Mouse (Mus musculus) Patski (cell line): ENCODE measurements around the gene Selenot. TPM values are rescaled to one million over a fixed set of nuclear protein-coding genes. Genes with fewer than 3 reads are reported as not detected.
"Not testable (repeated sequence)": the region's sequence is repeated elsewhere in the genome, so short reads cannot be mapped to it uniquely, and the experiment has no call there.

Experiments
- ATAC-seq: fragments of 100-300 bp; one replicate; pipeline ENCODE4 v1.8.0; 2021
- CTCF ChIA-PET: fragments of 350-600 bp; sonication (Branson Sonifier 250); formaldehyde crosslinking; loops from one replicate; lab custom pipeline; 2022; ENCODE audit warnings: inconsistent platforms; lab: Charles Lee
- POLR2A ChIA-PET: fragments of 350-600 bp; sonication (Branson Sonifier 250); formaldehyde crosslinking; loops from one replicate; lab custom pipeline; 2022; ENCODE audit warnings: antibody characterized with exemption, inconsistent platforms; lab: Charles Lee
- DNase-seq: peaks from one replicate; pipeline ENCODE4 v3.0.0-alpha.2; 2011; ENCODE audit warnings: low read depth, low spot score
- H3K27me3 ChIP-seq: fragments of 371-371 bp; one replicate; pipeline ENCODE4 v1.5.1; 2021
- CTCF ChIP-seq: fragments of 100-300 bp; IDR thresholded peaks from one replicate; pipeline ENCODE4 v1.5.1; 2021
- in situ Hi-C: fragments of 300-500 bp; cut with MboI; formaldehyde crosslinking; loops from 3 replicates; pipeline ENCODE4 v1.11.1; 2018; ENCODE audit warnings: low pct_unique_long_range_greater_than_20kb, mixed read lengths
- polyA plus RNA-seq: library from polyadenylated mRNA; unstranded; gene quantifications from one replicate; pipeline ENCODE4 v1.2.3, GENCODE M21; 2021

The Selenot gene
- polyA plus RNA-seq, 1 experiment from 2014 or later = 211 TPM

DNA sequence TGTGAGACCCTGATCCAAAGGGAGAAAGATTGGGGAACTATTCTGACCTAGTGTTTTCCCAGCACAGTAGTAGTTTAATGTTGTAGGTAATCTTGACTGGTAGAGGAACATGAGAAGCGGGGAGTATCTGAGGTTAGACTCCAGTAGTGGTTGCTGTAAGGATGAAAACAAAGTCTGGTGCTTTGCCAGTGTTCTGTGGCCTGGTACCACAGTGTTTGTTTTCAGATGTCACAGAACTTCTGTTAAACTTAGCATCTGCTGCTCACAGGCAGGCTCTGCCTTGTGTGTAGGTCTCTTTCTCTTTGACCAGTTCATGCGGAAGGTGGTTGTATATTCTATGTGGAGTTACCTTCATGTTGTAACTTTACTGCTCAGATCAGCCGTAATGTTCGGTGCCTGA, 5.1 kb downstream of the Selenot start:
- ATAC-seq (no peak), DNase-seq (no peak)
- no peak for TF ChIP-seq CTCF
- ChIA-PET CTCF (no interaction called here), POLR2A (no interaction called here)
- in situ Hi-C loops = no loop called here
- H3K27me3 ChIP-seq = no peaks in the 10 kb centered on the region

DNA sequence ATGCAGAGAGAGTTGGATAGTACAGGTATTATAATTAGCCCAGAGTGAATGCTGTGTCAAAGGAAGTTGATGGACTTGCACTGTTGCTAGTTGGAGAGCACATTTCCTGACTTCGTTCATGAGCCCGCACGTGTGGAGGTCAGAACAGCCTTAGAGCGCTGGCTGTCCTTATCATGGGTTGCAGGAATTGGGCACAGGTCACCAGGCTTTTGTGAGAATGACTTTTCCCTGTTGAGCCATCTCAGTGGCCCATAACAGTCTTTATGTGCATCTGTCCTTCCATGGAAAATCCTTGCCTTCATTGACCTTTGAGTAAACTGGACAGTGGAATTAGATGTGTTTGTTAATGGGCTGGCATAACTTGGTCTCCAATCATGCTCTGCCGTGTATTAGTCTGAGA, 5.9 kb downstream of the Selenot start:
- in situ Hi-C loops = no loop called here
- H3K27me3 ChIP-seq = no peaks in the 10 kb centered on the region
- ATAC-seq (no peak), DNase-seq (no peak)
- POLR2A ChIA-PET = interaction anchor here (1.3 kb wide), 1 partner anchor 13 kb away, joined by 3 read pairs; no protein-coding TSS in a partner anchor
- TF ChIP-seq CTCF = no peak
- CTCF ChIA-PET = no interaction called here

DNA sequence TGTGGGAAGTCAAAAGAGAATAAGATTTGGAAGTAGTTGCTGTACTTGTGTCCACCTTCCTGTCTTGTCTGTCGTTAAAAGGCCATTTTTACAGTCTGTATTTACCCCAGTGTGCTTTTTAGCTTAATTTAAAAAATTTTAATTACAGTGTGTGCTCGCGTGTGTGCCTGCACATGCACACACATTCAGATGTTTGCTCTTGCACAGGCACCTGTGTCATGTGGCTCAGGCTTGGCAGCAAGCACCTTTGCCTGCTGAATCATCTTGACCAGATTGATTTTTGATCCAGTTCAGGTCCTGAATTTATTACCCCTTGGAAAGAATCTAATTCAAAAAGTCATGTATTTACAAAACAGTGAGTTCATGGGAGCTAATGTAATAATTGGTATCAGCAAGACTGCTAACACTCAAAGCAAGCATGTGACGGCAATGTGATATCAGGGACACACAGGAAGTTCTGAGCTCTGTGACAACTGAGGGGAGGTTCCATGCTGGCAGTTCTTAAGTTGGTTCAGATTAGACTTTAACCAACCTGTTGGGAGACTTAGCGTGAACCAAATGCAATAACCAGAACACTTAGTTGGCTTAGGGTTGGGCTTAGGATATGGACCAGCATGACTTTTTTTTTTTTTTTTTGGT, 6.5 kb downstream of the Selenot start:
- POLR2A ChIA-PET = interaction anchor here (1.3 kb wide), 1 partner anchor 12 kb away, joined by 3 read pairs; no protein-coding TSS in a partner anchor
- in situ Hi-C loops = no loop called here
- CTCF ChIA-PET = no interaction called here
- ATAC-seq (no peak), DNase-seq (no peak)
- no peaks in the 10 kb centered on the region for H3K27me3 ChIP-seq
- no peak for TF ChIP-seq CTCF

DNA sequence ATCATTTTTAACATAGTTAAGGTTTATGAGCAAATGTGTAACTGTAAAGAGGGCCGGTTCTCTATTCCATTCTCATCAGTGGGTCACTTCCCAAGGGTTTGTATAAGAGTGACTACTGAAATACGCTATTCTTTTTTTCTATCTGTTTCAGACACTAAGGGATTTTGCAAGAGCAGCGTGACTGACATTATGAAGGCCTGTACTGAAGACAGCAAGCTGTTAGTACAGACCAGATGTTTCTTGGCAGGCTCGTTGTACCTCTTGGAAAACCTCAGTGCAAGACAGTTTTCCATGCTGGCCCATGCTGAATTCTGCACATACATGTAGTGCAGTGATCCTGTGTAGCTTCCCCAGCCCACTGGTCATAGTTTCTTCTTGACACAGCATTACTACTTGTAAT, 14.1 kb downstream of the Selenot start:
- ATAC-seq, POLR2A ChIA-PET: not testable (repeated sequence)

DNA sequence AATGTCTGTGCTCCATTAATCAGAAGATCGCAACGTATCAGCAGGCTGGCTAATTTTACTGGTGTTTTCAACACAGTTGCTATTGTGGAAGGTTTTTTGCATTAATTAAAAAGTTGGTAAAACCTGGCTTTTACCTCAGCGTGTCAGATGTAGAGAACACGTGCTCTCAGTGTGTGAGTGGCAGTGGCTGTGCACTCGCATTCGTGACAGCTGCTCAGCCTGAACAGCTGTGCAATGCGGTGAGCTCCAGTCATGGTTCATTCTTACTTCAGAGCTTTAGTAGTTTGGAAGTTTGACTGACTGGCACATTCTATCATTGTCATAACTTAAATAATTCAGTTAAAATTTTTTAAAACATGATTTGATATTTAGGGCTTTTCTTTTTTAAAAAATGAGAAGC, 16.2 kb downstream of the Selenot start:
- POLR2A ChIA-PET, CTCF ChIA-PET, in situ Hi-C loops, H3K27me3 ChIP-seq, DNase-seq, ATAC-seq: not testable (repeated sequence)

More for the DNA sequence above, 14.1 kb downstream of the Selenot start:
- in situ Hi-C loops, H3K27me3 ChIP-seq, DNase-seq: not testable (repeated sequence)
- CTCF ChIA-PET = interaction anchor here (1.3 to 5.2 kb wide), 3 partner anchors 7 to 16 kb away, joined by 3 to 24 read pairs (median 3); no protein-coding TSS in a partner anchor

DNA sequence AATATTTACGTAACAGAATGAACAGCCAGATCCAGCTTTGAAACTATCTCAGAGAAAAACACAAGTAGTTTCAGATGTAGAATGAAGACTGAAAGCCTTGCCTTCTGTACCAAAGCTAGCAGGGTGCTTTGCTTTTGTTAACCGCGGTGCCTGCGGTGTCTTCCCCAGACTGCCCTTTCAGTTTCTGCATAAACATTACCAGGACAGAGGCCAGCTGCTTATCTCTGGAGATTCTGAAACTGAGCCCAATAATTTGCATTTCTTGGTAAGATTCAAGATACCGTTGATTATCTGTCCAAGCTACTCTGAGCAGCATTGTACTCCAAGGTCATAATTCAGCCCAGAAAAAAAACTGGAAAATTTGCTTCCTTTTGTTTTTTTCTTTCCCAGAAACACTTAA, 17.2 kb downstream of the Selenot start:
- H3K27me3 ChIP-seq = no peaks in the 10 kb centered on the region
- no peak for TF ChIP-seq CTCF

DNA sequence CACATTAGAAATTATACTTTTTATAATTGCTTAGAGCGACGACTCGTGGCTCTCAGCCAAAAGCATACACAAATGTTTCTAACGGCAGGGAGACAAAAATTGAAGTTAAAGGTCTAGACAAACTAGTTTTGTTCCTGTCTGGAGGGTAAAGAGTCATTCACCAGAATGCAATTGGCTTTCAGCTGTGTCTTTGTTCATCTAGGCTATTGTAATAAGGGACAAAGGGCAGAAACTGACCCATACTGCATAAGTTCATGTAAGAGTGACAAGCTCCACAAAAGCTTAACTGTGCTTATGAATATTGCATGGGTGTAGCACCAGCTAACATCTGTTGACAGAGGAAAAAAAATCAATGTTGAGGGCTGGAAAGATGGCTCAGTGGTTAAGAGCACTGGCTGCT, 32.1 kb downstream of the Selenot start:
- H3K27me3 ChIP-seq = no peaks in the 10 kb centered on the region
- no peak for TF ChIP-seq CTCF
- no peak for ATAC-seq
- no peak for DNase-seq
- ChIA-PET POLR2A (no interaction called here), CTCF (interaction anchor here (1.2 kb wide), 1 partner anchor 9 kb away, joined by 5 read pairs; no protein-coding TSS in a partner anchor)
- in situ Hi-C loops = no loop called here

More for the DNA sequence above, 17.2 kb downstream of the Selenot start:
- in situ Hi-C loops = no loop called here
- DNase-seq = no peak
- POLR2A ChIA-PET = no interaction called here
- CTCF ChIA-PET = interaction anchor here (0.8 kb wide), 1 partner anchor 19 kb away, joined by 3 read pairs; no protein-coding TSS in a partner anchor
- no peak for ATAC-seq

DNA sequence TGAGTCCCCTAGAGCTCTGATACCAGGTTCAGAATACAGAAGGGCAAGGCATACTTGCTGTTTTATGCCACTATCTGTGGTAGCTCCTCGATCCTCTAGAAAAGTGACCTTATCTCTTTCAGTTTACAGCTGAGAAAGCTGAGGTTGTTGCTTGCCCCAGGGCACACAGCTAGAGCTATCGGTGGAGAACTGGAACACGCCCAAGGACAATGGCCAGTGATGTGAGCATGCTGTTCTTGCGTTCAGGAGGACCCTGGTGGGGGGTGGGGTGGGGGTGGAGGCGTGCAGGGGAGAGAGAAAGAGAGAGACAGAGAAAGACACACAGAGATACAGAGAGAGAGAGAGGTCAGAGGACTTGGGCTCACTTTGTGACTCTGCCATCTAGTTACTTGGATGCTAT, 33.5 kb downstream of the Selenot start:
- ChIA-PET POLR2A (no interaction called here), CTCF (interaction anchor here (0.9 to 1.7 kb wide), 2 partner anchors 10 to 15 kb away, joined by 3 to 4 read pairs; no protein-coding TSS in a partner anchor)
- in situ Hi-C loops = no loop called here
- H3K27me3 ChIP-seq = no peaks in the 10 kb centered on the region
- ATAC-seq (no peak), DNase-seq (no peak)
- TF ChIP-seq CTCF = no peak

DNA sequence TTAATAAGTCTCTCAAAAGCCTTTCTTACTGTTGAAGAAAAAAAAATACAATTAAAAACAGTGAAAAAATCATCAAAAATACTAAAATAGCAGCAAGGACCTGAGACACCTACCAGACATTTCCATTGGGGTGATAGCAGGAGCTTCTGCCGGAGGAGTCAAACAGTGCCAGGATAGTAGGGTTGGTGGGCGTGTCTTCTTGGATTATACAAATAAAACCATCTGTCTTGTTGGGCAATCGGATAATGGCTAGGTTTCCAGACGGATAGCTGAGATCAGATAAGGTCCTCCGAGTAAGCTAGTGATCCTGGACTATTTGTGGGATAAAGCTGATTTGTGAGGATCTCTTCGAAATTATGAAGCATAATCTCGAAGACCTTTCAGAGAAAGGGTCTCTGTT, 44.6 kb downstream of the Selenot start:
- no peak for TF ChIP-seq CTCF
- ChIA-PET CTCF (interaction anchor here (1.0 kb wide), 1 partner anchor 10 kb away, joined by 4 read pairs; no protein-coding TSS in a partner anchor), POLR2A (no interaction called here)
- no peak for ATAC-seq
- no peak for DNase-seq
- H3K27me3 ChIP-seq = no peaks in the 10 kb centered on the region
- in situ Hi-C loops = no loop called here

DNA sequence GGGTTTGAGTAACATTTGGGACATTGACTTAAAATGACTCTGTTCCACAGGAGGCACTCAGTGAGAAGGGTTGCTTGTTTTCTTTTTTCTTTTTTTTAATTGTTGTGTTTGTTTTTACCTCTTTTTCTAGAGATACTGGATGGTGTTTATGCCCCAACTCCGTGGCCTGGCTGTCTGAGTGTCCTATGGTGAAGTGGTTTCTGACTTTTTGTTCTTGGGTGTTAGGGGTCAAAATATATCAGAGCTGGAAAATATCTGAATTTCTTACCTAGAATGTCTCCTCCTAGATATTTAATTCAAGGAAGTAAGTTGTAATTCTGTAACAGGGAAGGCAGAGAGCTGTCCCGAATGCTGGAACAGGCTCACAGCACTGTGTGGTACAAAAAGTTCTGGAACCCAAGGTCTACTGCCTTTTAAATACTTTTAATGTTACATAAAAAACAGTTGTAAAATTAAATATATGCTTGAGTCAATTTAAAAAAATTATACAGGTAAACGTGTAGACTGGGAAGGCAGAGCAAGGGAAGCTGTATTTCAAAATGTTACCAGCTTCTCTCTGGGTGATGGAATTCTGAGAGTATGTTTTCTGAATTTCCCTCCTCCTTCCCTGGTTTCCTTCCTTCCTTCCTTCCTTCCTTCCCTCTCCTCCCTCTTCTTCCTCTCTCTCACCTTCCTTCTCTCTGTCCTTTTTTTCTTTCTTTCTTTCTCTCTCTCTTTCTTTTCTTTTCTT, 46.4 kb downstream of the Selenot start:
- H3K27me3 ChIP-seq = no peaks in the 10 kb centered on the region
- ATAC-seq (no peak), DNase-seq (no peak)
- in situ Hi-C loops = no loop called here
- CTCF ChIA-PET = interaction anchor here (1.0 kb wide), 1 partner anchor 36 kb away, joined by 3 read pairs; no protein-coding TSS in a partner anchor
- POLR2A ChIA-PET = no interaction called here
- TF ChIP-seq CTCF = no peak

DNA sequence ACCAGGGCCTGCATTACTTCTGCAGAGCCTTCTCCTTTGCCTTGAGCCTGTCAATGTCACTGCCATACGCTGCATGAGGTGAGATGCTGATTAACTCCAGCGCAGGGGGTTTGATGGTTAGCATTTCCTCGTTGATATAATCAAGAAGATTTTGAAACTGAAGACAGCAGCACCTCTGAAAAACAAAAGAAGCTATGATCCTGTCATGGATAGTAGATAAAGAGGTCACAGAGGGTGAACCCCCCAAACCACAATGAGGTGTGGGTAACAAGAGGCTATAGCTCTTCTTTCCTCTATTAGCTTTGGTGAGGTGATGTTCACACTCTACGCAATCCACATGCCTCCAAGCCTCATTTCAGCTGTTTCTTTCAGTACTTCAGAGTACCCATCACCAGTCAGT, 48.5 kb downstream of the Selenot start:
- no peak for TF ChIP-seq CTCF
- CTCF ChIA-PET = interaction anchor here (0.8 to 1.6 kb wide), 6 partner anchors 9 to 18 kb away, joined by 3 to 4 read pairs (median 3); no protein-coding TSS in a partner anchor
- POLR2A ChIA-PET = no interaction called here
- in situ Hi-C loops = no loop called here
- no peaks in the 10 kb centered on the region for H3K27me3 ChIP-seq
- DNase-seq (no peak), ATAC-seq (no peak)
